ENCODE assay signal across 8 mouse cellular contexts in genomic region chr8:84704356-84704755, GRCm38 (mm10). TPM values are rescaled to one million over a fixed set of nuclear protein-coding genes. Genes with fewer than 3 reads are reported as not detected.
A peak's percentile ranks its signal among the peaks of the same experiment; 100 is the strongest.
DNase-seq lines count a peak whose midpoint lies in the region; ATAC-seq and TF ChIP-seq lines count a peak whose summit lies in the region.

No protein-coding gene starts in this region.

- 6% methylated on average over 16 of the region's 16 CpGs for WGBS in intestine, postnatal 0 days
- 1% methylated on average over 16 of the region's 16 CpGs for WGBS in liver, postnatal 0 days (ENCODE audit: insufficient replicate concordance)

- H3K27ac ChIP-seq in intestine, postnatal 0 days (ENCODE audit: low read depth, low read length) = no peak overlapping the region
- H3K27ac ChIP-seq in liver, postnatal 0 days (ENCODE audit: low read depth) = peak overlapping the region; percentile 95

- peak overlapping the region; percentile 27 for H3K4me3 ChIP-seq in intestine, postnatal 0 days (ENCODE audit: low read depth, low read length)
- peak overlapping the region; percentile 66 for H3K4me3 ChIP-seq in liver, postnatal 0 days (ENCODE audit: low read depth, low read length)

- peak; percentile 84 for TF ChIP-seq CTCF in intestine, postnatal 0 days (IDR thresholded peaks at IDR 0.05; ENCODE audit: low read depth)
- TF ChIP-seq CTCF in liver, postnatal 0 days (IDR thresholded peaks at IDR 0.05; ENCODE audit: low read depth) = peak; percentile 95

- no peak for ATAC-seq in intestine, postnatal 0 days
- ATAC-seq in liver, postnatal 0 days = no peak

- no peaks in the 10 kb centered on the region for H3K9me3 ChIP-seq in intestine, postnatal 0 days (ENCODE audit: control insufficient read depth)
- no peaks in the 10 kb centered on the region for H3K9me3 ChIP-seq in liver, postnatal 0 days (ENCODE audit: low read length)

- peaks cover 67% of the 10 kb centered on the region for H3K27me3 ChIP-seq in intestine, postnatal 0 days (replicated peaks; ENCODE audit: control insufficient read depth, insufficient read depth, low read length)
- H3K27me3 ChIP-seq in liver, postnatal 0 days (ENCODE audit: insufficient read depth, low read length) = no peaks in the 10 kb centered on the region

- H3K4me2 ChIP-seq in intestine, postnatal 0 days (replicated peaks; ENCODE audit: low read depth) = peak overlapping the region; percentile 61
- H3K4me2 ChIP-seq in liver, postnatal 0 days (ENCODE audit: low read depth, low read length) = peak overlapping the region; percentile 84

- H3K4me1 ChIP-seq in intestine, postnatal 0 days (replicated peaks; ENCODE audit: control insufficient read depth, insufficient read depth, low read length) = 0 out of 2 replicates have a peak, but pooled peaks cover 7% of the 10 kb centered on the region
- peaks cover 69% of the 10 kb centered on the region for H3K4me1 ChIP-seq in liver, postnatal 0 days (ENCODE audit: insufficient read depth)

- no peak for TF ChIP-seq EP300 in liver, postnatal 0 days (IDR thresholded peaks at IDR 0.05; ENCODE audit: low read depth)

- H3K36me3 ChIP-seq in intestine, postnatal 0 days (ENCODE audit: control insufficient read depth, insufficient read depth) = peaks cover 9% of the 10 kb centered on the region; the same call in 1 of the 2 replicates
- peaks cover 19% of the 10 kb centered on the region for H3K36me3 ChIP-seq in liver, postnatal 0 days (replicated peaks; ENCODE audit: insufficient read depth, low read length)

- 0 out of 2 replicates have a peak overlapping the region, but pooled peaks have one; percentile 2 for H3K9ac ChIP-seq in intestine, postnatal 0 days (ENCODE audit: low read depth, low read length)
- peak overlapping the region; percentile 77 for H3K9ac ChIP-seq in liver, postnatal 0 days (replicated peaks)

- peak; percentile 93 for DNase-seq in 416B (ENCODE audit: low read depth)
- peak; percentile 64 for DNase-seq in NIH3T3 (ENCODE audit: low read depth)
- peak; percentile 78 for DNase-seq in embryo, embryonic 11.5 days (ENCODE audit: low read depth, low spot score)
- DNase-seq in heart, adult 18-20 months = peak; percentile 88 to 91
- peak; percentile 88 for DNase-seq in liver, postnatal 0 days
- peak; percentile 87 for DNase-seq in retina, embryonic 14.5 days (ENCODE audit: low spot score)
- DNase-seq in yolk sac, embryonic 10.5 days (ENCODE audit: low spot score) = peak; percentile 73

RNA-seq across cellular contexts. Expression of gene Lyl1, which starts 3.1 kb away (rescaled TPM):
- 1 to 10 TPM; 3.1 to 4.4 TPM for total RNA-seq in heart, adult 18-20 months (2021)
- polyA plus RNA-seq in intestine, postnatal 0 days (2015; fragmentation: Nextera tagmentation; extraction: Ambion mirVana) = 3.5 and 3.9 TPM in 2 replicates
- 24.6 and 25.7 TPM in 2 replicates for polyA plus RNA-seq in liver, postnatal 0 days (2015; fragmentation: Nextera tagmentation; extraction: Ambion mirVana)

RNA-seq across cellular contexts. Expression of gene Nacc1, which starts 16.7 kb away (rescaled TPM):
- total RNA-seq in heart, adult 18-20 months (2021) = 10 to 100 TPM; 31.4 to 32.7 TPM
- polyA plus RNA-seq in intestine, postnatal 0 days (2015; fragmentation: Nextera tagmentation; extraction: Ambion mirVana) = 9.3 and 9.8 TPM in 2 replicates
- polyA plus RNA-seq in liver, postnatal 0 days (2015; fragmentation: Nextera tagmentation; extraction: Ambion mirVana) = 3.3 and 3.6 TPM in 2 replicates

RNA-seq across cellular contexts. Expression of gene Trmt1, which starts 18.2 kb away (rescaled TPM):
- 10 to 100 TPM; 34.2 to 45.1 TPM for total RNA-seq in heart, adult 18-20 months (2021)
- polyA plus RNA-seq in intestine, postnatal 0 days (2015; fragmentation: Nextera tagmentation; extraction: Ambion mirVana) = 22.3 and 23.7 TPM in 2 replicates
- 21.3 TPM in 2 replicates for polyA plus RNA-seq in liver, postnatal 0 days (2015; fragmentation: Nextera tagmentation; extraction: Ambion mirVana)

RNA-seq across cellular contexts. Expression of gene G430095P16Rik, which starts 18.5 kb away (rescaled TPM):
- total RNA-seq in heart, adult 18-20 months (2021) = under 1 TPM; 0.40 to 0.69 TPM
- 1.0 and 1.5 TPM in 2 replicates for polyA plus RNA-seq in intestine, postnatal 0 days (2015; fragmentation: Nextera tagmentation; extraction: Ambion mirVana)
- polyA plus RNA-seq in liver, postnatal 0 days (2015; fragmentation: Nextera tagmentation; extraction: Ambion mirVana) = 4.8 and 6.3 TPM in 2 replicates

RNA-seq across cellular contexts. Expression of gene Ier2, which starts 41.7 kb away (rescaled TPM):
- 10 to 100 TPM; 11.2 to 13.4 TPM for total RNA-seq in heart, adult 18-20 months (2021)
- polyA plus RNA-seq in intestine, postnatal 0 days (2015; fragmentation: Nextera tagmentation; extraction: Ambion mirVana) = 77.3 and 79.4 TPM in 2 replicates
- 32.3 and 32.9 TPM in 2 replicates for polyA plus RNA-seq in liver, postnatal 0 days (2015; fragmentation: Nextera tagmentation; extraction: Ambion mirVana)
